In genomic region chr14:32364359-32364758, GRCm38 (mm10) we compare ENCODE assay signal across 29 mouse cellular contexts. TPM values are rescaled to one million over a fixed set of nuclear protein-coding genes. Genes with fewer than 3 reads are reported as not detected.
"Had no signal": no experiment of that assay in that cellular context is flagged by ENCODE, and none has a peak within 500 bp of the region (broad histone marks: within the 10 kb centered on the region; RNA-seq: fewer than 3 reads in every experiment).

No protein-coding gene starts in this region.

- DNase-seq: gastrocnemius, postnatal 14 days; gastrocnemius, postnatal 36 days; heart, adult 11 months; heart, adult 2 months; heart, postnatal 14 days; heart, postnatal 36 days; kidney, adult 18-20 months; kidney, adult 8-10 months; kidney, postnatal 10 days; kidney, postnatal 36 days; layer of hippocampus, adult 9-11 months had no signal

- H3K9me3 ChIP-seq: heart, embryonic 15.5 days; hindbrain, embryonic 15.5 days; limb, embryonic 13.5 days; limb, embryonic 15.5 days; liver, embryonic 12.5 days had no signal

- H3K4me2 ChIP-seq: heart, embryonic 11.5 days; heart, embryonic 13.5 days; heart, embryonic 15.5 days; hindbrain, embryonic 13.5 days; hindbrain, embryonic 15.5 days; limb, embryonic 13.5 days; limb, embryonic 15.5 days; liver, embryonic 12.5 days had no signal

- ATAC-seq: hindbrain, postnatal 0 days; liver, embryonic 12.5 days had no signal

- H3K27me3 ChIP-seq: heart, embryonic 13.5 days; heart, embryonic 15.5 days; hindbrain, embryonic 13.5 days; hindbrain, embryonic 15.5 days; limb, embryonic 13.5 days; limb, embryonic 15.5 days; liver, embryonic 12.5 days had no signal

- H3K27ac ChIP-seq: heart, adult 2 months; heart, embryonic 13.5 days; heart, embryonic 15.5 days; hindbrain, embryonic 13.5 days; hindbrain, embryonic 15.5 days; hindbrain, postnatal 0 days; left cerebral cortex, adult 2 months; limb, embryonic 13.5 days; limb, embryonic 15.5 days; liver, embryonic 12.5 days; liver, embryonic 14.5 days had no signal

- H3K36me3 ChIP-seq: heart, embryonic 13.5 days; heart, embryonic 15.5 days; hindbrain, embryonic 13.5 days; hindbrain, embryonic 15.5 days; limb, embryonic 13.5 days; limb, embryonic 15.5 days; liver, embryonic 12.5 days had no signal

- H3K4me1 ChIP-seq: heart, embryonic 13.5 days; heart, embryonic 15.5 days; hindbrain, embryonic 13.5 days; hindbrain, embryonic 15.5 days; limb, embryonic 13.5 days; limb, embryonic 15.5 days; liver, embryonic 12.5 days had no signal

- H3K9ac ChIP-seq: heart, embryonic 13.5 days; heart, embryonic 15.5 days; hindbrain, embryonic 13.5 days; hindbrain, embryonic 15.5 days; limb, embryonic 13.5 days; limb, embryonic 15.5 days; liver, embryonic 12.5 days; liver, embryonic 14.5 days had no signal

- H3K4me3 ChIP-seq: heart, adult 2 months; heart, embryonic 13.5 days; heart, embryonic 15.5 days; hindbrain, embryonic 13.5 days; hindbrain, embryonic 15.5 days; left cerebral cortex, adult 2 months; limb, embryonic 13.5 days; limb, embryonic 15.5 days; liver, embryonic 12.5 days had no signal

RNA-seq across cellular contexts. Expression of gene 1700024G13Rik, which starts 23.8 kb away (rescaled TPM):
- polyA plus RNA-seq: heart, embryonic 11.5 days; heart, embryonic 13.5 days; heart, embryonic 15.5 days; heart, postnatal 0 days; intestine, embryonic 14.5 days; kidney, embryonic 14.5 days; kidney, embryonic 16.5 days; large intestine, adult 2 months; limb, embryonic 11.5 days; limb, embryonic 13.5 days; limb, embryonic 15.5 days; liver, adult 2 months; liver, embryonic 12.5 days; liver, embryonic 14.5 days had no signal
